Mouse (Mus musculus): Measurements from ENCODE around the gene Kif1a. TPM values are rescaled to one million over a fixed set of nuclear protein-coding genes. Genes with fewer than 3 reads are reported as not detected.

The Kif1a gene
- polyA plus RNA-seq, 1 experiment, result 0.16 TPM

DNA sequence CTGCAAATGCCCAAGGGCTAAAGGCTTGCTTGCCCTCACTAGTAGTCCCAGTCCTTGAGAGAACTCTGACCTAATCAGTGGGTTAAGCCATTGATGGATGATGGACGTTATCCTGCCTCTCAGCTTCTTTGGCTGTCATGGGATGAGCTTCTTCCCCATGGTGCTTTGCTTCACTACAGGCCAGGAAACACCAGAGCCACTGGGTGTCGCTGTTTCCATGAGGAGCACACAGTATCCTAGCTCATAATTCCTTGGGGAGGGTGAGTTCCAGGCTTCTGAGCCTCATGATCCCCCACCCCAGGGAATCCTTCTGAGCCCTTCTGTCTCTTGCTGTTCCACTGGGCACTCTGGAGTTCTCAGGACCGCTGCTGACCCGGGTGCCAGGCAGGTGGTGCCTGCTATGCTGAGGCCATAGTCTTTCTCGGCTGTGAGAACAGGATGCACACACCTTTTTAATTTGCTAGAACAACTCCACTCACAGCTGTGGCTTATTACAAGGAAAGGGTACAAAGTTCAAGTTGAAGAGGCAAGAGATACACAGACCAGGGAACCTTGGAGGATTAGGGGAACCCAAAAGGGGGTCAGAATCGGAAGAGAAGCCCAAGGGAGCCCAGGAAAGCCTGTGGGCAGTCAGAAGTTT is 27.1 kb upstream of the Kif1a start:
- no peak for TF ChIP-seq TAL1 (IDR thresholded peaks at IDR 0.05; ENCODE audit: low read length)
- TF ChIP-seq GATA1 (IDR thresholded peaks at IDR 0.05; ENCODE audit: low read length), result no peak
- no peaks in the 10 kb centered on the region for H3K9me3 ChIP-seq (ENCODE audit: control insufficient read depth, low read length)
- H3K27me3 ChIP-seq (ENCODE audit: control insufficient read depth), result no peaks in the 10 kb centered on the region
- H3K4me1 ChIP-seq (ENCODE audit: control insufficient read depth), result no peaks in the 10 kb centered on the region
- H3K36me3 ChIP-seq (ENCODE audit: control insufficient read depth), result no peaks in the 10 kb centered on the region
- H3K4me3 ChIP-seq (replicated peaks), result no peak overlapping the region

DNA sequence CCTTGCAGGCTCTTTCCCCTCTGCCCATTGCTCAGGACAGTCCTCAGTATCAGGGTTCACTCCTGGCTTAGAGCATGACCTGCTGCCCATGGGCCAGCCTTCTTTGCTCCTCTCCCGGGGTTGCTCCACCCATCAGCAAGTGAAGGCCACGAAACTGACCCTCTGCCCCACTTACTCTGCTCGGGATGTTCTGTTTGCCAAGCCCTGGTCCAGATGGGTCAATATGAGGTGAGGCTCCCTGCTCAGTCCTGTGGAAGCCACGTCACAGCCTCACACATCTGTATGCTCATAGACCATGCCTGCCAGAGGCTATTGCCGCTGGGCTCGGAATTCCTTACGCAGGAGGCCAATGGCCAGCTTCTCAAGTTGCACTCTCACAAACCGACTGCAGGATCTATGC is 26.5 kb upstream of the Kif1a start:
- Histone ChIP-seq H3K4me1 (ENCODE audit: control insufficient read depth) (no peaks in the 10 kb centered on the region), H3K36me3 (ENCODE audit: control insufficient read depth) (no peaks in the 10 kb centered on the region), H3K9me3 (ENCODE audit: control insufficient read depth, low read length) (no peaks in the 10 kb centered on the region)

DNA sequence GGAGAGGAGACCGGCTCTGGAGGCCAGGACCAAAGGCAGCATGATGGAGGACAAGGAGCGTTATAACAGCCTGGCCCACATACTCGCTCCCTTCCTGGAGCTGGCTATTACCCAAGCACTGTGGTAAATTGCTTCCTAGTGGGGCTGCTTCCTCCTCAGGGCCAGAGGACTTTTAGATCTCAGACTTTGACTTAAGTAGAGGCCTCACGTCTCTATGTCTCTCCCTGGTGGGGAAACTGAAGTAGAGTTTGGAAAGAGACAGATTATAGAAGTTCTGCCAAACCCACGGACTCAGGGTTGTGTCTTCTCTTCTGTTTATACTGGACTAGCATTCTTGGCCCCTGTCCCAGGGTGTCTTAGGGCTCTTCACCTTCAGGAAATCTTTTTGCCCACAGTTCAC is 23.5 kb upstream of the Kif1a start:
- Histone ChIP-seq H3K27me3 (ENCODE audit: control insufficient read depth) (no peaks in the 10 kb centered on the region), H3K9me3 (ENCODE audit: control insufficient read depth, low read length) (no peaks in the 10 kb centered on the region), H3K4me1 (ENCODE audit: control insufficient read depth) (no peaks in the 10 kb centered on the region), H3K36me3 (ENCODE audit: control insufficient read depth) (no peaks in the 10 kb centered on the region), H3K4me3 (replicated peaks) (no peak overlapping the region)
- TF ChIP-seq GATA1 (IDR thresholded peaks at IDR 0.05; ENCODE audit: low read length) (no peak), TAL1 (IDR thresholded peaks at IDR 0.05; ENCODE audit: low read length) (no peak)

More for the DNA sequence above, 26.5 kb upstream of the Kif1a start:
- TF ChIP-seq TAL1 (IDR thresholded peaks at IDR 0.05; ENCODE audit: low read length), result no peak
- no peak for TF ChIP-seq GATA1 (IDR thresholded peaks at IDR 0.05; ENCODE audit: low read length)
- no peak overlapping the region for H3K4me3 ChIP-seq (replicated peaks)
- H3K27me3 ChIP-seq (ENCODE audit: control insufficient read depth), result no peaks in the 10 kb centered on the region

GRCm38 (mm10) chr1:93124066-93124465 is 22.3 kb upstream of the Kif1a start:
- no peak for TF ChIP-seq GATA1 (IDR thresholded peaks at IDR 0.05; ENCODE audit: low read length)
- no peak for TF ChIP-seq TAL1 (IDR thresholded peaks at IDR 0.05; ENCODE audit: low read length)
- Histone ChIP-seq H3K36me3 (ENCODE audit: control insufficient read depth) (no peaks in the 10 kb centered on the region), H3K4me1 (ENCODE audit: control insufficient read depth) (no peaks in the 10 kb centered on the region), H3K4me3 (replicated peaks) (no peak overlapping the region), H3K27me3 (ENCODE audit: control insufficient read depth) (no peaks in the 10 kb centered on the region), H3K9me3 (ENCODE audit: control insufficient read depth, low read length) (no peaks in the 10 kb centered on the region)

- no peaks in the 10 kb centered on the region for H3K27me3 ChIP-seq (ENCODE audit: control insufficient read depth)
- no peaks in the 10 kb centered on the region for H3K36me3 ChIP-seq (ENCODE audit: control insufficient read depth)
- H3K9me3 ChIP-seq (ENCODE audit: control insufficient read depth, low read length), result no peaks in the 10 kb centered on the region
- H3K4me1 ChIP-seq (ENCODE audit: control insufficient read depth), result no peaks in the 10 kb centered on the region
- no peak overlapping the region for H3K4me3 ChIP-seq (replicated peaks)
- TF ChIP-seq GATA1 (IDR thresholded peaks at IDR 0.05; ENCODE audit: low read length), result no peak
- TF ChIP-seq TAL1 (IDR thresholded peaks at IDR 0.05; ENCODE audit: low read length), result 0 out of 3 replicates have a peak, but pooled peaks have one; percentile 14
Observed at GRCm38 (mm10) chr1:93123179-93123854, 21.6 kb upstream of the Kif1a start.

GRCm38 (mm10) chr1:93118816-93119215 is 17.1 kb upstream of the Kif1a start:
- H3K4me3 ChIP-seq (replicated peaks), result no peak overlapping the region
- peaks cover 6% of the 10 kb centered on the region for H3K27me3 ChIP-seq (ENCODE audit: control insufficient read depth)
- peaks cover 5% of the 10 kb centered on the region for H3K4me1 ChIP-seq (ENCODE audit: control insufficient read depth)
- no peaks in the 10 kb centered on the region for H3K36me3 ChIP-seq (ENCODE audit: control insufficient read depth)
- TF ChIP-seq GATA1 (IDR thresholded peaks at IDR 0.05; ENCODE audit: low read length) (no peak), TAL1 (IDR thresholded peaks at IDR 0.05; ENCODE audit: low read length) (no peak)
- no peaks in the 10 kb centered on the region for H3K9me3 ChIP-seq (ENCODE audit: control insufficient read depth, low read length)

- 0 out of 2 replicates have a peak, but pooled peaks cover 2% of the 10 kb centered on the region for H3K9me3 ChIP-seq (ENCODE audit: control insufficient read depth, low read length)
- peaks cover 6% of the 10 kb centered on the region for H3K27me3 ChIP-seq (ENCODE audit: control insufficient read depth)
- H3K36me3 ChIP-seq (ENCODE audit: control insufficient read depth), result no peaks in the 10 kb centered on the region
- H3K4me1 ChIP-seq (ENCODE audit: control insufficient read depth), result peaks cover 5% of the 10 kb centered on the region
- no peak for TF ChIP-seq GATA1 (IDR thresholded peaks at IDR 0.05; ENCODE audit: low read length)
- TF ChIP-seq TAL1 (IDR thresholded peaks at IDR 0.05; ENCODE audit: low read length), result no peak
- H3K4me3 ChIP-seq (replicated peaks), result no peak overlapping the region
Observed at GRCm38 (mm10) chr1:93115471-93115870, 13.7 kb upstream of the Kif1a start.

- TF ChIP-seq TAL1 (IDR thresholded peaks at IDR 0.05; ENCODE audit: low read length), result no peak
- no peak for TF ChIP-seq GATA1 (IDR thresholded peaks at IDR 0.05; ENCODE audit: low read length)
- Histone ChIP-seq H3K4me1 (ENCODE audit: control insufficient read depth) (peaks cover 5% of the 10 kb centered on the region), H3K4me3 (replicated peaks) (no peak overlapping the region), H3K27me3 (ENCODE audit: control insufficient read depth) (peaks cover 6% of the 10 kb centered on the region), H3K36me3 (ENCODE audit: control insufficient read depth) (no peaks in the 10 kb centered on the region), H3K9me3 (ENCODE audit: control insufficient read depth, low read length) (0 out of 2 replicates have a peak, but pooled peaks cover 2% of the 10 kb centered on the region)
Observed at GRCm38 (mm10) chr1:93114713-93115463, 13.1 kb upstream of the Kif1a start.

DNA sequence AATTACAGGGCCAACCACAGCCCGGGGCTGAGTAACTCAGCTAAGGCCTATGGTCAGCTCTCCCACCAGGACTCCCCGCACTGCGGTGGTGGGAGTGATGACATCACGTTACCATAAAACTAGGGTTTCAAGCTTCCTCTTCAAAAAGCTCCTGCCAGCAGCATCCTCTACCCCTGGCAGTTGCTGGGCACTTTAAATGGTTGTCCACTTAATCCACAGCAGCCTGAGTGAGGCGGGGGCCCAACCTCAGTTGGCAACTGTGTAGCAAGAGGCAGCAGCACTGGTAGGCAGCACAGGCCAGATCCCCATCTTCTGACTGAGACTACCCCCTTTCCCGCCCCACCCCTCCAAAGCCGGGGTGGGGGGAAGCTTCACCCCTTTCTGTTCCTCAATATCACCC is 949 bp upstream of the Kif1a start:
- H3K4me1 ChIP-seq (ENCODE audit: control insufficient read depth), result no peaks in the 10 kb centered on the region

More for the DNA sequence above, 949 bp upstream of the Kif1a start:
- H3K36me3 ChIP-seq (ENCODE audit: control insufficient read depth), result no peaks in the 10 kb centered on the region
- TF ChIP-seq GATA1 (IDR thresholded peaks at IDR 0.05; ENCODE audit: low read length) (no peak), TAL1 (IDR thresholded peaks at IDR 0.05; ENCODE audit: low read length) (no peak)
- H3K27me3 ChIP-seq (ENCODE audit: control insufficient read depth), result peaks cover 55% of the 10 kb centered on the region
- H3K9me3 ChIP-seq (ENCODE audit: control insufficient read depth, low read length), result no peaks in the 10 kb centered on the region; the same call in 1 of the 2 replicates
- no peak overlapping the region for H3K4me3 ChIP-seq (replicated peaks)

Data from erythroblast, embryonic 14.5 days (primary cell).